Mouse (Mus musculus) heart, adult 2 months (tissue): ENCODE measurements at regions not wholly inside any gene's neighbourhood (a gene's known extent, or its start where the extent isn't known, plus 50 kb on each side); places are given as distances from the start of the nearest gene placed in this dataset.

Experiments used
- DNase-seq, 2 experiments: peaks; one replicate each; pipeline ENCODE4 v3.0.0; 2021
- H3K27ac ChIP-seq: fragments of 200-600 bp; 2 replicates; pipeline ENCODE4 v1.8.1; 2022
- H3K27me3 ChIP-seq: fragments of 200-500 bp; 2 replicates; pipeline ENCODE4 v1.6.1; 2012; ENCODE audit warnings: mild to moderate bottlenecking, low read length, inconsistent platforms, mixed read lengths; ENCODE audit not compliant: control insufficient read depth, insufficient read depth
- H3K36me3 ChIP-seq: fragments of 200-500 bp; 2 replicates; pipeline ENCODE4 v1.6.1; 2012; ENCODE audit warnings: low read length, inconsistent platforms; ENCODE audit not compliant: control insufficient read depth, insufficient read depth
- H3K4me1 ChIP-seq: fragments of 200-500 bp; 2 replicates; pipeline ENCODE4 v1.6.1; 2011; ENCODE audit warnings: low read length; ENCODE audit not compliant: control insufficient read depth, insufficient read depth
- H3K4me3 ChIP-seq: fragments of 200-600 bp; 2 replicates; pipeline ENCODE4 v1.8.1; 2022
- H3K79me2 ChIP-seq: fragments of 200-500 bp; replicated peaks from 2 replicates; pipeline ENCODE4 v1.6.1; 2012; ENCODE audit warnings: mild to moderate bottlenecking, inconsistent platforms, low read length, moderate library complexity, mixed read lengths; ENCODE audit not compliant: control insufficient read depth, insufficient read depth
- H3K9ac ChIP-seq: fragments of 200-500 bp; 2 replicates; pipeline ENCODE4 v1.6.1; 2012; ENCODE audit warnings: low read depth, mild to moderate bottlenecking, control low read depth, inconsistent platforms, low read length, mixed read lengths
- CTCF ChIP-seq: fragments of 200-600 bp; IDR thresholded peaks from 2 replicates; pipeline ENCODE4 v1.8.1; 2022; ENCODE audit warnings: antibody characterized with exemption, mild to moderate bottlenecking, moderate library complexity
- EP300 ChIP-seq: fragments of 200-500 bp; IDR thresholded peaks from 2 replicates; pipeline ENCODE4 v1.6.1; 2011; ENCODE audit warnings: low read depth, low read length, control low read depth; ENCODE audit not compliant: insufficient read depth
- POLR2A ChIP-seq: fragments of 200-500 bp; IDR thresholded peaks from 2 replicates; pipeline ENCODE4 v1.6.1; 2011; ENCODE audit warnings: mild to moderate bottlenecking, low read depth, low read length, control low read depth; ENCODE audit not compliant: insufficient read depth
- WGBS: fragments of 180-500 bp; shearing (Covaris S2); methylation state at CpG from one replicate; pipeline ENCODE4 v1.1.7; 2018; 5-methylcytosine and 5-hydroxymethylcytosine counted together
- intact Hi-C: fragments of 180-260 bp; cut with DNase I; formaldehyde crosslinking; loops from one replicate; pipeline ENCODE4 v1.15.1; 2025

- H3K36me3 ChIP-seq = no peaks in the 10 kb centered on the region
- intact Hi-C loops = no loop called here
These were observed 93.8 kb upstream of the Pitx1 start for GRCm38 (mm10) chr13:55929814-55930213.

GRCm38 (mm10) chr13:55923505-55924136, 87.6 kb upstream of the Pitx1 start:
- Histone ChIP-seq H3K9ac (no peak overlapping the region), H3K27me3 (no peaks in the 10 kb centered on the region; the same call in 1 of the 2 replicates), H3K4me1 (no peaks in the 10 kb centered on the region), H3K36me3 (no peaks in the 10 kb centered on the region), H3K79me2 (no peaks in the 10 kb centered on the region), H3K4me3 (no peak overlapping the region), H3K27ac (no peak overlapping the region)
- 26% methylated on average over 7 of the region's 7 CpGs for WGBS
- no peak for TF ChIP-seq EP300
- TF ChIP-seq CTCF = no peak
- TF ChIP-seq POLR2A = no peak
- DNase-seq = no peak
- intact Hi-C loops = no loop called here

More at GRCm38 (mm10) chr13:55929814-55930213, 93.8 kb upstream of the Pitx1 start:
- TF ChIP-seq CTCF (no peak), POLR2A (no peak), EP300 (no peak)
- Histone ChIP-seq H3K79me2 (no peaks in the 10 kb centered on the region), H3K27ac (no peak overlapping the region), H3K9ac (no peak overlapping the region), H3K4me1 (no peaks in the 10 kb centered on the region), H3K27me3 (no peaks in the 10 kb centered on the region), H3K4me3 (no peak overlapping the region)
- DNase-seq = no peak
- WGBS = 77% methylated on average over 6 of the region's 6 CpGs

- Histone ChIP-seq H3K36me3 (no peaks in the 10 kb centered on the region), H3K4me1 (no peaks in the 10 kb centered on the region), H3K27ac (no peak overlapping the region), H3K9ac (no peak overlapping the region), H3K4me3 (no peak overlapping the region), H3K27me3 (no peaks in the 10 kb centered on the region; the same call in 1 of the 2 replicates), H3K79me2 (no peaks in the 10 kb centered on the region)
- WGBS = 92% methylated on average over 12 of the region's 12 CpGs
- intact Hi-C loops = no loop called here
- no peak for DNase-seq
- no peak for TF ChIP-seq POLR2A
- no peak for TF ChIP-seq EP300
- no peak for TF ChIP-seq CTCF
These were observed 81.3 kb upstream of the Pitx1 start for GRCm38 (mm10) chr13:55917316-55917715.

- Histone ChIP-seq H3K27ac (no peak overlapping the region), H3K4me3 (no peak overlapping the region), H3K36me3 (no peaks in the 10 kb centered on the region), H3K27me3 (no peaks in the 10 kb centered on the region), H3K9ac (no peak overlapping the region), H3K79me2 (no peaks in the 10 kb centered on the region), H3K4me1 (no peaks in the 10 kb centered on the region)
- TF ChIP-seq POLR2A = no peak
- no peak for TF ChIP-seq CTCF
- no peak for TF ChIP-seq EP300
- 67% methylated on average over 13 of the region's 13 CpGs for WGBS
- intact Hi-C loops = no loop called here
- no peak for DNase-seq
These were observed 76.3 kb upstream of the Pitx1 start for GRCm38 (mm10) chr13:55912271-55912711.

- no peak for TF ChIP-seq POLR2A
- no peak for TF ChIP-seq CTCF
- TF ChIP-seq EP300 = no peak
- H3K4me3 ChIP-seq = no peak overlapping the region
These were observed 73.9 kb upstream of the Pitx1 start for GRCm38 (mm10) chr13:55909941-55910340.

GRCm38 (mm10) chr13:55904884-55905283, 68.9 kb upstream of the Pitx1 start:
- WGBS = 42% methylated on average over 4 of the region's 4 CpGs
- Histone ChIP-seq H3K79me2 (no peaks in the 10 kb centered on the region), H3K27me3 (no peaks in the 10 kb centered on the region), H3K4me1 (no peaks in the 10 kb centered on the region), H3K9ac (no peak overlapping the region), H3K36me3 (no peaks in the 10 kb centered on the region), H3K4me3 (no peak overlapping the region), H3K27ac (no peak overlapping the region)
- intact Hi-C loops = no loop called here
- no peak for DNase-seq
- TF ChIP-seq POLR2A (no peak), CTCF (no peak), EP300 (no peak)

More at GRCm38 (mm10) chr13:55909941-55910340, 73.9 kb upstream of the Pitx1 start:
- intact Hi-C loops = no loop called here
- WGBS = 11% methylated on average over 5 of the region's 5 CpGs
- Histone ChIP-seq H3K27ac (no peak overlapping the region), H3K4me1 (no peaks in the 10 kb centered on the region), H3K9ac (no peak overlapping the region), H3K36me3 (no peaks in the 10 kb centered on the region), H3K79me2 (no peaks in the 10 kb centered on the region), H3K27me3 (no peaks in the 10 kb centered on the region)
- no peak for DNase-seq
